Mouse (Mus musculus) kidney, embryonic 16.5 days (tissue): ENCODE results near the gene Obscn. TPM values are rescaled to one million over a fixed set of nuclear protein-coding genes. Genes with fewer than 3 reads are reported as not detected.

Source experiments
- ATAC-seq: fragments of 200-750 bp; cut with Nextera tagmentation; 2 replicates; pipeline ENCODE4 v1.8.0; 2017; ENCODE audit warnings: moderate TSS enrichment; ENCODE audit not compliant: low FRiP score, low TSS enrichment
- H3K27ac ChIP-seq: fragments of 300-500 bp; sonication (generic); 2 replicates; pipeline ENCODE4 v1.5.1; 2014; ENCODE audit warnings: low read length
- H3K27me3 ChIP-seq: fragments of 300-500 bp; sonication (generic); 2 replicates; pipeline ENCODE4 v1.6.1; 2014; ENCODE audit warnings: low read length, control low read depth, mixed read lengths; ENCODE audit not compliant: insufficient read depth
- H3K36me3 ChIP-seq: fragments of 300-500 bp; sonication (generic); 2 replicates; pipeline ENCODE4 v1.6.1; 2014; ENCODE audit warnings: low read length, control low read depth, mixed read lengths; ENCODE audit not compliant: insufficient read depth
- H3K4me1 ChIP-seq: fragments of 300-500 bp; sonication (generic); 2 replicates; pipeline ENCODE4 v1.6.1; 2014; ENCODE audit warnings: low read length, control low read depth, mixed read lengths; ENCODE audit not compliant: insufficient read depth
- H3K4me2 ChIP-seq: fragments of 300-500 bp; sonication (generic); replicated peaks from 2 replicates; pipeline ENCODE4 v1.6.1; 2014; ENCODE audit warnings: low read depth, low read length
- H3K4me3 ChIP-seq: fragments of 300-500 bp; sonication (generic); 2 replicates; pipeline ENCODE4 v1.5.1; 2014; ENCODE audit warnings: mild to moderate bottlenecking, low read length
- H3K9ac ChIP-seq: fragments of 300-500 bp; sonication (generic); replicated peaks from 2 replicates; pipeline ENCODE4 v1.6.1; 2014; ENCODE audit warnings: low read length
- H3K9me3 ChIP-seq: fragments of 300-500 bp; sonication (generic); 2 replicates; pipeline ENCODE4 v1.6.1; 2016; ENCODE audit warnings: low read length, control low read depth
- WGBS: fragments of 180-500 bp; shearing (Covaris S2); extraction: QIAGEN DNeasy Blood & Tissue Kit; methylation state at CpG from one replicate; pipeline ENCODE4 v1.1.7; 2014; 5-methylcytosine and 5-hydroxymethylcytosine counted together
- polyA plus RNA-seq: library from polyadenylated mRNA; unstranded; fragments of >200 nt; fragmentation: Nextera tagmentation; extraction: Ambion mirVana; gene quantifications from 2 replicates; pipeline ENCODE4 v1.2.1, GENCODE M21; 2015

The Obscn gene
- polyA plus RNA-seq, 1 experiment from 2014 or later = 0.50 TPM

- no peak overlapping the region for H3K4me3 ChIP-seq
- WGBS = 88% methylated on average over 3 of the region's 3 CpGs
- H3K9ac ChIP-seq = no peak overlapping the region
- ATAC-seq = no peak
- no peaks in the 10 kb centered on the region for H3K9me3 ChIP-seq
- peaks cover 32% of the 10 kb centered on the region for H3K4me1 ChIP-seq
- peaks cover 16% of the 10 kb centered on the region for H3K36me3 ChIP-seq
- H3K27me3 ChIP-seq = no peaks in the 10 kb centered on the region
- no peak overlapping the region for H3K27ac ChIP-seq
- no peak overlapping the region for H3K4me2 ChIP-seq
Measured at GRCm38 (mm10) chr11:58974414-58974813, 161.8 kb downstream of the Obscn start.

GRCm38 (mm10) chr11:58971796-58972195 lies 164.4 kb downstream of the Obscn start:
- Histone ChIP-seq H3K27ac (no peak overlapping the region), H3K4me3 (no peak overlapping the region), H3K27me3 (no peaks in the 10 kb centered on the region), H3K36me3 (peaks cover 16% of the 10 kb centered on the region), H3K4me2 (no peak overlapping the region), H3K4me1 (peaks cover 33% of the 10 kb centered on the region), H3K9me3 (no peaks in the 10 kb centered on the region), H3K9ac (no peak overlapping the region)
- ATAC-seq = no peak
- 95% methylated on average over 3 of the region's 3 CpGs for WGBS

- peaks cover 36% of the 10 kb centered on the region for H3K4me1 ChIP-seq
- H3K4me3 ChIP-seq = no peak overlapping the region
- no peaks in the 10 kb centered on the region for H3K9me3 ChIP-seq
- no peak overlapping the region for H3K9ac ChIP-seq
- H3K27ac ChIP-seq = peak overlapping the region; percentile 92; the same call in 1 of the 2 replicates
- no peak for ATAC-seq
- H3K27me3 ChIP-seq = no peaks in the 10 kb centered on the region
- no peak overlapping the region for H3K4me2 ChIP-seq
- peaks cover 16% of the 10 kb centered on the region for H3K36me3 ChIP-seq
- 88% methylated on average over 21 of the region's 21 CpGs for WGBS
Measured at GRCm38 (mm10) chr11:58970831-58971530, 165.2 kb downstream of the Obscn start.

GRCm38 (mm10) chr11:58969659-58970058 lies 166.5 kb downstream of the Obscn start:
- peak overlapping the region; percentile 92 for H3K27ac ChIP-seq
- 0 out of 2 replicates have a peak overlapping the region, but pooled peaks have one; percentile 20 for H3K4me2 ChIP-seq
- ATAC-seq = peak; percentile 86
- no peak overlapping the region for H3K9ac ChIP-seq
- H3K4me1 ChIP-seq = peaks cover 42% of the 10 kb centered on the region
- H3K4me3 ChIP-seq = no peak overlapping the region
- no peaks in the 10 kb centered on the region for H3K27me3 ChIP-seq
- 40% methylated on average over 6 of the region's 6 CpGs for WGBS
- H3K9me3 ChIP-seq = no peaks in the 10 kb centered on the region
- H3K36me3 ChIP-seq = peaks cover 14% of the 10 kb centered on the region

GRCm38 (mm10) chr11:58969027-58969426 lies 167.2 kb downstream of the Obscn start:
- Histone ChIP-seq H3K4me1 (peaks cover 44% of the 10 kb centered on the region), H3K27me3 (no peaks in the 10 kb centered on the region), H3K9ac (peak overlapping the region; percentile 49; the same call in 1 of the 2 replicates), H3K4me2 (0 out of 2 replicates have a peak overlapping the region, but pooled peaks have one; percentile 20), H3K27ac (peak overlapping the region; percentile 92), H3K4me3 (no peak overlapping the region), H3K36me3 (peaks cover 10% of the 10 kb centered on the region), H3K9me3 (no peaks in the 10 kb centered on the region)
- ATAC-seq = peak; percentile 76
- 46% methylated on average over 8 of the region's 8 CpGs for WGBS

GRCm38 (mm10) chr11:58968551-58968950 lies 167.7 kb downstream of the Obscn start:
- peak overlapping the region; percentile 92 for H3K27ac ChIP-seq
- WGBS = 77% methylated on average over 7 of the region's 7 CpGs
- H3K4me2 ChIP-seq = no peak overlapping the region
- no peaks in the 10 kb centered on the region for H3K9me3 ChIP-seq
- H3K4me3 ChIP-seq = no peak overlapping the region
- H3K9ac ChIP-seq = no peak overlapping the region
- ATAC-seq = peak; percentile 9
- no peaks in the 10 kb centered on the region for H3K27me3 ChIP-seq
- peaks cover 10% of the 10 kb centered on the region for H3K36me3 ChIP-seq
- peaks cover 44% of the 10 kb centered on the region for H3K4me1 ChIP-seq

GRCm38 (mm10) chr11:58967346-58967745 lies 168.9 kb downstream of the Obscn start:
- H3K4me1 ChIP-seq = peaks cover 44% of the 10 kb centered on the region
- H3K27me3 ChIP-seq = peaks cover under 1% of the 10 kb centered on the region; the same call in 1 of the 2 replicates
- H3K9ac ChIP-seq = no peak overlapping the region
- 100% methylated on average over 1 of the region's 1 CpGs for WGBS
- ATAC-seq = no peak
- no peak overlapping the region for H3K4me2 ChIP-seq
- H3K36me3 ChIP-seq = peaks cover 10% of the 10 kb centered on the region
- H3K27ac ChIP-seq = no peak overlapping the region
- H3K4me3 ChIP-seq = no peak overlapping the region
- H3K9me3 ChIP-seq = no peaks in the 10 kb centered on the region

GRCm38 (mm10) chr11:58965001-58965760 lies 171.0 kb downstream of the Obscn start:
- Histone ChIP-seq H3K9ac (no peak overlapping the region), H3K4me3 (no peak overlapping the region), H3K36me3 (no peaks in the 10 kb centered on the region), H3K27me3 (peaks cover 3% of the 10 kb centered on the region), H3K27ac (no peak overlapping the region), H3K4me1 (peaks cover 33% of the 10 kb centered on the region), H3K9me3 (peaks cover 5% of the 10 kb centered on the region), H3K4me2 (no peak overlapping the region)
- 29% methylated on average over 12 of the region's 12 CpGs for WGBS
- ATAC-seq = no peak; the same call in 1 of the 2 replicates

- no peak overlapping the region for H3K4me2 ChIP-seq
- peaks cover 3% of the 10 kb centered on the region for H3K27me3 ChIP-seq
- H3K4me1 ChIP-seq = peaks cover 27% of the 10 kb centered on the region
- H3K4me3 ChIP-seq = no peak overlapping the region
- no peaks in the 10 kb centered on the region for H3K36me3 ChIP-seq
- H3K9ac ChIP-seq = no peak overlapping the region
- WGBS = 86% methylated on average over 7 of the region's 7 CpGs
- peaks cover 5% of the 10 kb centered on the region for H3K9me3 ChIP-seq
- no peak overlapping the region for H3K27ac ChIP-seq
- no peak for ATAC-seq
Measured at GRCm38 (mm10) chr11:58964216-58964615, 172.0 kb downstream of the Obscn start.

GRCm38 (mm10) chr11:58963543-58963942 lies 172.7 kb downstream of the Obscn start:
- Histone ChIP-seq H3K4me1 (peaks cover 23% of the 10 kb centered on the region), H3K27ac (no peak overlapping the region), H3K9me3 (peaks cover 5% of the 10 kb centered on the region), H3K4me3 (no peak overlapping the region), H3K4me2 (no peak overlapping the region), H3K27me3 (peaks cover 3% of the 10 kb centered on the region), H3K36me3 (no peaks in the 10 kb centered on the region), H3K9ac (no peak overlapping the region)
- no peak for ATAC-seq
- 39% methylated on average over 17 of the region's 17 CpGs for WGBS
